Mouse (Mus musculus) bone marrow, adult 2 months (tissue): Measurements from ENCODE around the gene Slc4a1. TPM values are rescaled to one million over a fixed set of nuclear protein-coding genes. Genes with fewer than 3 reads are reported as not detected.

Source experiments
- H3K27ac ChIP-seq: fragments of 200-500 bp; 2 replicates; pipeline ENCODE4 v1.5.1; 2012; ENCODE audit warnings: low read depth, mild to moderate bottlenecking, control low read depth, inconsistent platforms, low read length; ENCODE audit not compliant: control insufficient read depth, poor library complexity, insufficient read depth
- H3K4me1 ChIP-seq: fragments of 200-500 bp; 2 replicates; pipeline ENCODE4 v1.6.1; 2011; ENCODE audit warnings: low read length; ENCODE audit not compliant: control insufficient read depth, insufficient read depth
- H3K4me3 ChIP-seq: fragments of 200-500 bp; replicated peaks from 2 replicates; pipeline ENCODE3; 2011; ENCODE audit warnings: mild to moderate bottlenecking, low read depth, low read length, control low read depth; ENCODE audit not compliant: control insufficient read depth
- CTCF ChIP-seq: fragments of 200-500 bp; IDR thresholded peaks from 2 replicates; pipeline ENCODE4 v1.5.1; 2011; ENCODE audit warnings: low read length, control low read depth; ENCODE audit not compliant: control insufficient read depth, insufficient read depth
- POLR2A ChIP-seq: fragments of 200-500 bp; IDR thresholded peaks from 2 replicates; pipeline ENCODE4 v1.6.1; 2011; ENCODE audit warnings: low read depth, mild to moderate bottlenecking, control low read depth, low read length, borderline replicate concordance; ENCODE audit not compliant: control insufficient read depth
- WGBS: fragments of 180-500 bp; shearing (Covaris S2); methylation state at CpG from one replicate; pipeline ENCODE4 v1.1.7; 2018; 5-methylcytosine and 5-hydroxymethylcytosine counted together
- polyA plus RNA-seq: library from polyadenylated mRNA; stranded (reverse); fragments of >200 nt; gene quantifications from 2 replicates; pipeline ENCODE4 v1.2.4, GENCODE M21; 2011; ENCODE audit warnings: low replicate concordance; ENCODE audit not compliant: missing spikeins, insufficient read depth, insufficient read length

The Slc4a1 gene
- polyA plus RNA-seq, 1 experiment: 762 TPM

- TF ChIP-seq CTCF (peak; percentile 94), POLR2A (no peak)
- Histone ChIP-seq H3K27ac (peak overlapping the region; percentile 52; the same call in 1 of the 2 replicates), H3K4me3 (peak overlapping the region; percentile 48), H3K4me1 (peaks cover 2% of the 10 kb centered on the region; the same call in 1 of the 2 replicates)
- WGBS: 1% methylated on average over 27 of the region's 27 CpGs
Observed at GRCm38 (mm10) chr11:102308979-102309378, 57.0 kb downstream of the Slc4a1 start.

GRCm38 (mm10) chr11:102308104-102308503 is 57.9 kb downstream of the Slc4a1 start:
- Histone ChIP-seq H3K27ac (no peak overlapping the region), H3K4me3 (no peak overlapping the region), H3K4me1 (peaks cover 2% of the 10 kb centered on the region; the same call in 1 of the 2 replicates)
- WGBS: 82% methylated on average over 9 of the region's 9 CpGs
- no peak for TF ChIP-seq CTCF
- TF ChIP-seq POLR2A: no peak

- TF ChIP-seq POLR2A (no peak), CTCF (no peak)
- no peak overlapping the region for H3K27ac ChIP-seq
- WGBS: 59% methylated on average over 3 of the region's 3 CpGs
- peaks cover 2% of the 10 kb centered on the region; the same call in 1 of the 2 replicates for H3K4me1 ChIP-seq
- no peak overlapping the region for H3K4me3 ChIP-seq
Observed at GRCm38 (mm10) chr11:102305359-102305758, 60.6 kb downstream of the Slc4a1 start.

GRCm38 (mm10) chr11:102304141-102304540 is 61.9 kb downstream of the Slc4a1 start:
- Histone ChIP-seq H3K27ac (no peak overlapping the region), H3K4me1 (no peaks in the 10 kb centered on the region), H3K4me3 (no peak overlapping the region)
- WGBS: 73% methylated on average over 2 of the region's 2 CpGs
- TF ChIP-seq CTCF (no peak), POLR2A (no peak)

- WGBS: 9% methylated on average over 1 of the region's 1 CpGs
- Histone ChIP-seq H3K4me1 (no peaks in the 10 kb centered on the region), H3K27ac (no peak overlapping the region), H3K4me3 (no peak overlapping the region)
- TF ChIP-seq CTCF: peak; percentile 43; the same call in 1 of the 2 replicates
- TF ChIP-seq POLR2A: no peak
Observed at GRCm38 (mm10) chr11:102299839-102300238, 66.2 kb downstream of the Slc4a1 start.

Other genes starting within 250 kb of the Slc4a1 start
- gene Nags, start 220.7 kb downstream of the Slc4a1 start, polyA plus RNA-seq: not detected in 2 replicates
- 6.8 and 10.3 TPM in 2 replicates for gene Tmem101, start 209.8 kb downstream of the Slc4a1 start, polyA plus RNA-seq
- gene Lsm12, start 180.9 kb downstream of the Slc4a1 start, polyA plus RNA-seq: 40.1 and 43.4 TPM in 2 replicates
- gene G6pc3, start 176.6 kb downstream of the Slc4a1 start, polyA plus RNA-seq: 13.9 and 26.5 TPM in 2 replicates
- 45.9 and 89.1 TPM in 2 replicates for gene Hdac5, start 136.0 kb downstream of the Slc4a1 start, polyA plus RNA-seq
- gene BC030867, start 117.3 kb downstream of the Slc4a1 start, polyA plus RNA-seq: 18.5 and 39.2 TPM in 2 replicates
- gene Asb16, start 97.5 kb downstream of the Slc4a1 start, polyA plus RNA-seq: 0.52 TPM in 1 of 2 replicates, not detected in the other
- 20.4 and 36.9 TPM in 2 replicates for gene Tmub2, start 81.3 kb downstream of the Slc4a1 start, polyA plus RNA-seq
- 18.3 and 30.4 TPM in 2 replicates for gene Atxn7l3, start 69.6 kb downstream of the Slc4a1 start, polyA plus RNA-seq
- gene Ubtf, start 46.5 kb downstream of the Slc4a1 start, polyA plus RNA-seq: 95.0 and 126 TPM in 2 replicates
- 2.3 and 3.2 TPM in 2 replicates for gene Rundc3a, start 27.2 kb upstream of the Slc4a1 start, polyA plus RNA-seq
- gene Slc25a39, start 41.7 kb upstream of the Slc4a1 start, polyA plus RNA-seq: 207 and 269 TPM in 2 replicates
- 57.7 and 87.0 TPM in 2 replicates for gene Grn, start 64.1 kb upstream of the Slc4a1 start, polyA plus RNA-seq
- 0.65 and 2.7 TPM in 2 replicates for gene Fam171a2, start 81.5 kb upstream of the Slc4a1 start, polyA plus RNA-seq
- 432 and 648 TPM in 2 replicates for gene Itga2b, start 103.9 kb upstream of the Slc4a1 start, polyA plus RNA-seq
- gene Gpatch8, start 190.2 kb upstream of the Slc4a1 start, polyA plus RNA-seq: 14.4 and 17.0 TPM in 2 replicates
- not detected in 2 replicates for gene Gm11627, start 213.3 kb upstream of the Slc4a1 start, polyA plus RNA-seq
- gene Fzd2, start 238.2 kb upstream of the Slc4a1 start, polyA plus RNA-seq: 0.42 TPM in 1 of 2 replicates, not detected in the other